Mouse (Mus musculus) testis, adult 2 months (tissue): ENCODE data around the gene Ptpn6. TPM values are rescaled to one million over a fixed set of nuclear protein-coding genes. Genes with fewer than 3 reads are reported as not detected.

Experiments
- H3K27ac ChIP-seq: fragments of 200-500 bp; 2 replicates; pipeline ENCODE4 v1.5.1; 2012; ENCODE audit warnings: low read depth, low read length; ENCODE audit not compliant: control insufficient read depth, insufficient read depth
- H3K27me3 ChIP-seq: fragments of 200-500 bp; 2 replicates; pipeline ENCODE4 v1.6.1; 2012; ENCODE audit warnings: mild to moderate bottlenecking, low read length, moderate library complexity; ENCODE audit not compliant: control insufficient read depth, insufficient read depth
- H3K36me3 ChIP-seq: fragments of 200-500 bp; 2 replicates; pipeline ENCODE4 v1.6.1; 2012; ENCODE audit warnings: mild to moderate bottlenecking, low read length; ENCODE audit not compliant: control insufficient read depth, insufficient read depth
- H3K4me1 ChIP-seq: fragments of 200-500 bp; 2 replicates; pipeline ENCODE4 v1.6.1; 2012; ENCODE audit warnings: low read length; ENCODE audit not compliant: control insufficient read depth, insufficient read depth
- H3K4me3 ChIP-seq: fragments of 200-500 bp; 2 replicates; pipeline ENCODE4 v1.5.1; 2012; ENCODE audit warnings: low read depth, mild to moderate bottlenecking, low read length, moderate library complexity, mixed read lengths; ENCODE audit not compliant: control insufficient read depth
- CTCF ChIP-seq: fragments of 200-500 bp; IDR thresholded peaks from 2 replicates; pipeline ENCODE4 v1.5.1; 2012; ENCODE audit warnings: low read depth, mild to moderate bottlenecking, inconsistent platforms, low read length, moderate library complexity; ENCODE audit not compliant: control insufficient read depth, insufficient read depth, insufficient replicate concordance
- POLR2A ChIP-seq: fragments of 200-500 bp; IDR thresholded peaks from 2 replicates; pipeline ENCODE4 v1.6.1; 2012; ENCODE audit warnings: low read depth, mild to moderate bottlenecking, inconsistent platforms, low read length, moderate library complexity; ENCODE audit not compliant: control insufficient read depth
- polyA plus RNA-seq: library from polyadenylated mRNA; depleted of rRNA; stranded (reverse); fragments of >200 nt; gene quantifications from 2 replicates; pipeline ENCODE4 v1.2.3, GENCODE M21; 2012

The Ptpn6 gene
- polyA plus RNA-seq, 1 experiment = 1.4 TPM

GRCm38 (mm10) chr6:124701338-124701737, 37.2 kb downstream of the Ptpn6 start:
- Histone ChIP-seq H3K27ac (peak overlapping the region; percentile 19), H3K4me1 (peaks cover 9% of the 10 kb centered on the region), H3K36me3 (peaks cover 8% of the 10 kb centered on the region), H3K4me3 (peak overlapping the region; percentile 66), H3K27me3 (no peaks in the 10 kb centered on the region)
- TF ChIP-seq CTCF = no peak
- TF ChIP-seq POLR2A = no peak; the same call in 1 of the 2 replicates

GRCm38 (mm10) chr6:124699962-124700610, 38.4 kb downstream of the Ptpn6 start:
- TF ChIP-seq POLR2A (no peak), CTCF (no peak)
- peaks cover 9% of the 10 kb centered on the region for H3K4me1 ChIP-seq
- H3K4me3 ChIP-seq = peak overlapping the region; percentile 53
- H3K27ac ChIP-seq = peak overlapping the region; percentile 69
- no peaks in the 10 kb centered on the region for H3K27me3 ChIP-seq
- H3K36me3 ChIP-seq = peaks cover 7% of the 10 kb centered on the region

GRCm38 (mm10) chr6:124699366-124699765, 39.1 kb downstream of the Ptpn6 start:
- peaks cover 5% of the 10 kb centered on the region for H3K36me3 ChIP-seq
- no peak overlapping the region; the same call in 1 of the 2 replicates for H3K27ac ChIP-seq
- no peaks in the 10 kb centered on the region for H3K27me3 ChIP-seq
- H3K4me3 ChIP-seq = no peak overlapping the region
- no peak for TF ChIP-seq CTCF
- TF ChIP-seq POLR2A = no peak
- H3K4me1 ChIP-seq = peaks cover 9% of the 10 kb centered on the region

GRCm38 (mm10) chr6:124698751-124699150, 39.8 kb downstream of the Ptpn6 start:
- peaks cover 5% of the 10 kb centered on the region for H3K36me3 ChIP-seq
- TF ChIP-seq CTCF = no peak
- no peak for TF ChIP-seq POLR2A
- no peak overlapping the region for H3K4me3 ChIP-seq

GRCm38 (mm10) chr6:124696441-124697150, 41.9 kb downstream of the Ptpn6 start:
- TF ChIP-seq POLR2A (no peak), CTCF (no peak)
- Histone ChIP-seq H3K4me1 (peaks cover 9% of the 10 kb centered on the region), H3K36me3 (peaks cover 5% of the 10 kb centered on the region), H3K27me3 (no peaks in the 10 kb centered on the region), H3K4me3 (no peak overlapping the region), H3K27ac (no peak overlapping the region)

More at GRCm38 (mm10) chr6:124698751-124699150, 39.8 kb downstream of the Ptpn6 start:
- Histone ChIP-seq H3K4me1 (peaks cover 9% of the 10 kb centered on the region), H3K27me3 (no peaks in the 10 kb centered on the region), H3K27ac (no peak overlapping the region)

GRCm38 (mm10) chr6:124694166-124694955, 44.2 kb downstream of the Ptpn6 start:
- H3K36me3 ChIP-seq = no peaks in the 10 kb centered on the region
- H3K4me3 ChIP-seq = no peak overlapping the region
- TF ChIP-seq CTCF = no peak
- TF ChIP-seq POLR2A = no peak
- H3K27me3 ChIP-seq = no peaks in the 10 kb centered on the region
- H3K4me1 ChIP-seq = peaks cover 5% of the 10 kb centered on the region
- no peak overlapping the region for H3K27ac ChIP-seq
